8 mouse cellular contexts compared by ENCODE assay signal in the genomic region with DNA sequence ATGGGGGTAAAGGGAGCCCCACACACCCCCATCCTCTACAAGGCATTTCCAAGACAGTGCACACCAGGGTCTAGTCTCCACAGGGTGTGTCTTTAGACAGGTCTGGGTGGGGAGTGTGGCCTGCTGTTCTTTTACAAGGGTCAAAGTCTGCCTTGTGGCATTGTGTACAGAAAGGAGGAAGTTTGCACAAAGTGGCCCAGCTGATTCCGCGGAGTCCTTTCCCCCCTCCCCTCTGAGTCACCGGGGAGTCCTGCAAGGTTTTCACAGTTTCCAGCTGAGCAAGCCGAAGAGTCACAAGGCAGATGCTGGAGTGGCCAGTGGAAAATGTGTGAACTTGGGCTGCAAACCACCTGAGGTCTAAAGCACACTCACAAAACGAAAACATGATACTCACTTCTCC.
DNase-seq lines count a peak whose midpoint lies in the region; ATAC-seq lines count a peak whose summit lies in the region.

No protein-coding gene starts in this region.

- no peak for ATAC-seq in erythroblast, adult 5-6 weeks (replicated peaks; ENCODE audit: low FRiP score, poor library complexity, severe bottlenecking)

- peak; percentile 68 to 74 for DNase-seq in B cell, adult 2 months
- peak; percentile 36 for DNase-seq in brain, adult 2 months (ENCODE audit: low read depth, low spot score)
- DNase-seq in kidney, adult 8-10 months = peak; percentile 22 to 23
- peak; percentile 55 for DNase-seq in lung, postnatal 10 days
- DNase-seq in urinary bladder, postnatal 25 days (ENCODE audit: low spot score) = peak; percentile 38
- DNase-seq in cerebellum, postnatal 14 days = no peak
- no peak for DNase-seq in thymus, adult 18-20 months

Comparison
In these comparisons a context has a peak if more than half of its experiments do, and no peak if none do; other contexts are left out.
1. DNase-seq: peak in B cell, adult 2 months (2 of 2), brain, adult 2 months (single experiment), kidney, adult 8-10 months (2 of 2), lung, postnatal 10 days (single experiment) and urinary bladder, postnatal 25 days (single experiment); none in cerebellum, postnatal 14 days (0 of 2) and thymus, adult 18-20 months (0 of 2).